Mouse (Mus musculus): Measurements from ENCODE around the gene Fam173b.
A peak's percentile ranks its signal among the peaks of the same experiment; 100 is the strongest.

Gene Fam173b

GRCm38 (mm10) chr15:31587789-31588188 lies 13.9 kb upstream of the Fam173b start:
- DNase-seq = no peak

- no peak for DNase-seq
These were observed 12.5 kb upstream of the Fam173b start for GRCm38 (mm10) chr15:31588989-31589640.

- DNase-seq = no peak
These were observed 11.5 kb upstream of the Fam173b start for GRCm38 (mm10) chr15:31590176-31590575.

GRCm38 (mm10) chr15:31592531-31592930 lies 9.1 kb upstream of the Fam173b start:
- DNase-seq = no peak

GRCm38 (mm10) chr15:31594260-31594659 lies 7.4 kb upstream of the Fam173b start:
- DNase-seq = no peak

GRCm38 (mm10) chr15:31595651-31596050 lies 6.0 kb upstream of the Fam173b start:
- DNase-seq = peak in 1 of 2 experiments; percentile 58

DNA sequence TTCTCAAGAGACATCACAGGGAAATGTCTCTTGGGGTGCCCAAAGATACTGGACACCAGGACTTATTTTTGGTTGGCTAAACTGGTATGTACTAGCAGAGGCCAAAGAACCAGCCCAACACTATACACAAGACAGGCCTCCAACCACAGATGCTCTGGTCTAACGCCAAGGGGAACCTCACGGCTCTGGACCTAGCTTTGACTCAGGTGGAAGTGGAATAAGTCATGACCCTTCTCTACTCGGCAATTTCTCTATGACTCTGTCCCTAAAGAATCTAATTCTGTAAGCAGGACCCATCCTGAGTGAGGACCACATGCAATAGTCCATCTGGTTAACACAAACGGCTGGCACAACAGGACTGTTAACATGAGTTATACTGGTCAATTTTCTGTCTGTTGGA lies 1.8 kb upstream of the Fam173b start:
- DNase-seq = no peak

- DNase-seq = no peak
These were observed 390 bp upstream of the Fam173b start for GRCm38 (mm10) chr15:31601279-31601645.

- DNase-seq = peak; percentile 51 to 58
These were observed 774 bp downstream of the Fam173b start for GRCm38 (mm10) chr15:31602426-31602825.

DNA sequence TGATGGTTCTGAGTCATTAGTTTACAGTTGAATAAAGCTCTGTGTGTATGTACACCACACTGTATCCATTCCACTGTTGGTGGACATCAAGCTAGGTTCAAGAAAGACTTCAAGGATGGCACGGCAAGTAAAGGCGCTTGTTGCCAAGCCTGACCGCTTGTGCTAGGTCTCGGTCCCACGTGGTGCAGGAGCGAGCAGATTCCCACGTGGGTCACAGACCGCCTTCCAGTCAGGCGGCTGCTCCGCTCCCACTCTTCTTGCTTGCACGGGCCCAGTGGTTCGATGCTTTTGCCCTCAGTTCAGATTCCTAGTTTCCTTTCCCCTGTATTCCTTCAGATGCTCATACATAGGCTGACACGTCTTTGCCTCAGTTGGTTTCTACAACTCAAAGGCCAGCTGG lies 1.5 kb downstream of the Fam173b start:
- DNase-seq = no peak

GRCm38 (mm10) chr15:31606821-31607220 lies 5.2 kb downstream of the Fam173b start:
- DNase-seq = peak in 1 of 2 experiments; percentile 20

- DNase-seq = peak; percentile 33 to 56
These were observed 9.4 kb downstream of the Fam173b start for GRCm38 (mm10) chr15:31611027-31611426.

GRCm38 (mm10) chr15:31611976-31612375 lies 10.3 kb downstream of the Fam173b start:
- no peak for DNase-seq

DNA sequence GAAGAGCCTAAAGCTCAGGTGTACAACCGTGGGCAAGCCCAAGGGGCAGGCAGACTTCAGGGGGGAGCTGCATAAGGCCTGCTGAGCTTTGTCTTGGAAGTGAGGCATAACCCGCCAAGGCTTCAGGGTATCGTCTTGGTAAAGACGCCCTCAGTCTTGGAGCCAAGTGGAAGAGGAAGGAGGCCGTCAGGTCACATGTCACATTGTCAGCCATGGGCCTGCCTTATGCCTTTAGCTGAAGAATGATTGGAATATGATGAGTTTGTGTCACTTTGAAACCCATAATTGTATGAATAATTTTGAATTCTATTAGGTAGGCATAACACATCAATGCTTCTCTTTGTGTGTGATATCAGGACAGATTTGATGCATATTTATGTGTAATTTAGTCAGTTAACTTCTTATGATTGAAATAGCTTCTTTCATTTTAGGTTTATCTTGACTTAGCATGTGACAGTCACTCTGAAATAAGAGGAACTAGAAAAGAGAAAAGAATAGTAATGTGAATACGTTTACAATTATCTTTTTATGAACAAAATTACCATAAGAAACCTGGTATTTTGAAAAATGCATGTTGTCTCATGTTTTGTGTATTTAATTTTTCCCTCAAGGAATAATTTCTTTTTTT lies 12.3 kb downstream of the Fam173b start:
- DNase-seq = no peak

DNA sequence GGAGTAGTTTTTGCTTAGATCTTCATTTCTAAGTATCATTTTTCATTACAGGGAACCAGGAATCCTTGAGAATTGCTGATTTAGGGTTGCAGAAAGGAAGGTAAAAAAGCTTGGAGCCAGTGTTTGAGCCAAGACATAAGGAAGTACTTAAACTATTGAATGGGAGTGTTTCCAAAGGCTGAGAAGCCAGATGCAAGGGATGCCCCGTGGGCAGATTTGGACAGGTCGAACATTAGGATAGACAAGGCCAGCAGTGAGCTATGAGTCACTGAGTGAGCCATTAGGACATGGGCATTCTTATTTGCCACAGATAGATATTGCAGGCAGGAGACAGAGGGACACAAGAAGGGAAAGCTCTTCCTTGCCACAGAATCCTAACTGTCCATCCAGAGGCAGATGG lies 13.0 kb downstream of the Fam173b start:
- no peak for DNase-seq

DNA sequence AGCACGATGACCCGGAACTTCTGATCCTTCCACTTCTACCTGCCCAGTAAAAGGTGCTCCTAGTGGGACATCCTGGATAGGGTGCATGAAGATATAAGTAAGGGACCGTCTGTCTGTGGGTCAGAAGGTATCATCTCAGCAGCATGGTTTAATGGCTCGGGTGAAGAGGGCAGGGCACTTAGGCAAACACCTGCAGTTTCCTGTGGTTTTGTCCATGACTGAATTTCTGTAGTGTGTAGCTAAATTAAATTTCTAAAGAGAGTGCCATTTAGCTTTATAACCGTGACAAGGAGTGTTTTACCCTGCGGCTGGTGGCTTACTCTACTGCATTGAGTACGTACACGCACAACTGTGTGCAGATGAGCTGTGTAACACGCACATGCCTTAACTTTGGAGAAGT lies 15.6 kb downstream of the Fam173b start:
- DNase-seq = no peak

DNA sequence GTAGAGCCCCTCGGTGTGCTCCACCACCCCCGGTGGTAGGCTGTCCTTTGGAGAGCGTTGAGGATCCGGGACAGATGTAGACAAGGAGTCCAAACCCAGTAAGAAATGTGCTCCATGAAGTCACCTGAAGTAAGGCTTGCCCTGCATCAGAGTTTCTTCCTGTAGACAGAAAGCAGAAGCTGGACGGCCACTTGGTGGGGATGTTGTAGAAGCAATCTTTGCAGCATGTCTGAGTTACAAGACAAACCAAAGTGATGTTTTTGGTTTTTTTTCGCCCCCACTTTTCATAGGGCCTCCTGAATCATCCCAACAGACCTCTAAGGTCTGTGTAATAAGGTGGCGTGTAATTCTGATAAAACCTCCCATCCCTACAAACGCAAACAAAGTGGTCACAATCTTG lies 17.9 kb downstream of the Fam173b start:
- DNase-seq = no peak

DNA sequence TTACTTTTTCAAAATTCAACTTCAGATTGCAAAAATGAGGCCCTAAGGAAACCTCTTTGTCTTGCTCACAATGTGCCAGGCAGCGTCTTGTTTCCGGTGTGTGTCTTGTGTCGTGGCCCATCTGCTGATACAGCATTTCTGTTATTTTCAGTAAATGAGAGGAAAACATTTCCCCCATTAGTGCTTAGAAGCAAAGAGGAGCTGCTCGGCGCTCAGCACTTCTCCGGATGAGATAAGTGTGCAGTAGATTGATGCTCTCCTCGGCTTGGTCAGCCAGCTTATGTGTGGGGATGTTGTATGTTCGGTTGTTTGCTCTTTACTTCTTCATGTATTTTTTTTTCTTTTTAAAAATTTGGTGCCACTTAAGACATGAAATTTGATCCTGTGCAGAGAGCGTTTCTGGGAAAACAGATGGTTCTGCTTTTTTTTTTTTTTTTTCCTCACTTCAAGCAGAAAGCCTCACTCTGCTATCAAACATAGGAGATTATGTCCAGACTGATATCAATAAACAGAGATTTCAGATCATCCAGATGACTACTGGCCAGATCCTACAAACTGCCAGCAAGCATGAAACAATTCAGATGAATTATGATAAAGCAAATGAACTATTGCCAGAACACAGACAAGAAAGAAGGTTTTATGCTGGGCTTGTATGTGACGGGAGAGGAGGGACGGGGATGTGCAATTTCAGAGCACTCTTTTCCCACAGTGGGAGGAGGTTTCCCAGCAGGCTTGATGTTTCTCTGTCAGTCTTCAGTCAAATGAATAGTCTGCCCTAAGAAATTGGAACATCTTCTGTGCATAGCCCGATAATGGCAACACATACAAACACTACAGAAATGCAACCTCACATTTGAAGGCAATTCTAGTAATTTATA lies 25.9 kb downstream of the Fam173b start:
- no peak for DNase-seq

- no peak for DNase-seq
These were observed 26.5 kb downstream of the Fam173b start for GRCm38 (mm10) chr15:31628180-31628579.

- no peak for DNase-seq
These were observed 27.9 kb downstream of the Fam173b start for GRCm38 (mm10) chr15:31629556-31629955.

DNA sequence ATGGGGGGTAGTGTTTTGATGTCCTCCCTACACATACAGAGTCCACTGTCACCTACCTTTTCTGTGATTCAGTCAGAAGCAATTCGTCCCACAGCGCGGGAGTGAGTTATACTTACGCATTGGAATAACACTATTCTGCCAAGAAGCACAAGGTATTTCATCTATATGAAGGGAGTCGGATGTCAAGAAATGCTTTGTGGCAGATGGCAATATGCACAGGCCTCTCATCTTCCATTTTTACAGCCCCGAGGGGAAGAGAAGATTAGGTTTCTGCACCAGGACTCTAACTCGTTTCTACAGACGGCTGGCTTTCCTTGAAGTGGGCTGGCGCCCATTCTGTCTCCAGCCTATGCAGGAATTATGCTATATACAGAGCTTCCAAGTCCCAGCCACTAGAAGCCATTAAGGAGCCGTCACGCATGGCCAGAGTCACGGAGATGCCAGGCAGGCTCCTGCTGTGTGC lies 29.8 kb downstream of the Fam173b start:
- DNase-seq = no peak

DNA sequence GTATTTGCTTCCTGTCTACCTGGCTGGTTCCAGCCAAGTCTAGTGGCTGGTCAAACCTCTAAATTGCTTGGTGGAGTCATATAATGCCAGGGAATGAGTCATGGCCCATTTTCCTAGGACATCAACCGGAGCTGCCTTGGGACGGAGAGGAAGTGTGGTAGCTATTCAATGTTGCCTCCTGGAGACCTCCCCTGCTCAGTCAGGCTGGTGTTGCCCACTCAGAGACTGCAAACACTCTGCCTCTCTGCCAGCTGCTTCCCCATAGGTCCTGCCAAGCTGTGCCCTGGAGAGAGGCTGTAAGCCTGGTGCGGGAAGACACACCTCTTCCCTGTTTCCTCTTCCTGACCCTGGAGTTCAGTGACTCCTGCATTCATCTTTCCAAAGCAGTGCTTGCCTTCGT lies 30.8 kb downstream of the Fam173b start:
- no peak for DNase-seq

DNA sequence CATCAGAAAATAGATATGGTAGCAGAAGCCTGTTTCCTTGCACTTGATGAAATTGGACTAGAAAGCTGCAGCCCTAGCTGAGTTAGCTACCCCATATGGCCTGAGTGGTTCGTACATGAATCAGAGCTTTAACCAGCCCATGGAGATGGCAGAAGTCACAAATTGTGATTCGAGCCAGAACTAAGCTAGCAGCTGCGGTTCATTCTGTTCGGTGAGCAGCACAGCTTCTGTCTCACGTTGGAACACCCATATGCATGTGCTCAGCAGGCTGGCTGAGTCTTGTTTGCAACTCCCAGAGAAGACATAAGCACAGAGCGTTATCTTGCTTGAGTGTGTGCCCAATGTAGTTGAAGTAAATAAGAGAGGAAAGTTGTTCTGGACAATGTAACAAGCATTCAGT lies 32.9 kb downstream of the Fam173b start:
- no peak for DNase-seq

DNA sequence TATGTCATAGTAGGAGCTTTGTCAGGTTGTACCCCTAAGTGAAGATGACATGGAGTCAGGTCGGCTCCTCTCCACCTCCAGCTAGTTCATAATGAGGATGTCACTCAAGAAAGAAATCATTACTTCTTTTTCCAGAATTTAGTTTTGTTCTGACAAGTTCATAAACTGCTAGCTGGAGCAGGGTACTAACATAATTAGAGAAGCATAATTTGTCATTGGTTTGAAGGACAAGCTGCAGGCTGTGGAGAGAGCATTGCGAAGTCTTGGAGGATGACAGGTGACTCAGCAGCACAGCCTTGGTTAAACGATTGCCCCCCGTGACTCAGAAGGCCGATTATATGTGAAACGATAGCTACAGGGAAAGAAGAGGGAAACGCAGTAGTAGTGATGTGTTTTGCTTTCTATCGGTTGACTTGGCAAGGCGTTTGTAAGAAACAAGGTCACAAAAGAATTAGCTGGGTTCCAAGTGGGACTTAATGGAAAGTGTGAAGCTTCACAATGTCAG lies 34.5 kb downstream of the Fam173b start:
- no peak for DNase-seq

Data from lung, postnatal 4 days (tissue).